Mouse (Mus musculus) Patski (cell line): ENCODE results near the gene Purb. TPM values are rescaled to one million over a fixed set of nuclear protein-coding genes. Genes with fewer than 3 reads are reported as not detected.

Experiments used
- ATAC-seq: fragments of 100-300 bp; one replicate; pipeline ENCODE4 v1.8.0; 2021
- CTCF ChIA-PET: fragments of 350-600 bp; sonication (Branson Sonifier 250); formaldehyde crosslinking; loops from one replicate; lab custom pipeline; 2022; ENCODE audit warnings: inconsistent platforms; lab: Charles Lee
- POLR2A ChIA-PET: fragments of 350-600 bp; sonication (Branson Sonifier 250); formaldehyde crosslinking; loops from one replicate; lab custom pipeline; 2022; ENCODE audit warnings: antibody characterized with exemption, inconsistent platforms; lab: Charles Lee
- DNase-seq: peaks from one replicate; pipeline ENCODE4 v3.0.0-alpha.2; 2011; ENCODE audit warnings: low read depth, low spot score
- H3K27me3 ChIP-seq: fragments of 371-371 bp; one replicate; pipeline ENCODE4 v1.5.1; 2021
- CTCF ChIP-seq: fragments of 100-300 bp; IDR thresholded peaks from one replicate; pipeline ENCODE4 v1.5.1; 2021
- in situ Hi-C: fragments of 300-500 bp; cut with MboI; formaldehyde crosslinking; loops from 3 replicates; pipeline ENCODE4 v1.11.1; 2018; ENCODE audit warnings: low pct_unique_long_range_greater_than_20kb, mixed read lengths
- polyA plus RNA-seq: library from polyadenylated mRNA; unstranded; gene quantifications from one replicate; pipeline ENCODE4 v1.2.3, GENCODE M21; 2021

Purb gene
- polyA plus RNA-seq, 1 experiment from 2014 or later = 49.1 TPM

DNA sequence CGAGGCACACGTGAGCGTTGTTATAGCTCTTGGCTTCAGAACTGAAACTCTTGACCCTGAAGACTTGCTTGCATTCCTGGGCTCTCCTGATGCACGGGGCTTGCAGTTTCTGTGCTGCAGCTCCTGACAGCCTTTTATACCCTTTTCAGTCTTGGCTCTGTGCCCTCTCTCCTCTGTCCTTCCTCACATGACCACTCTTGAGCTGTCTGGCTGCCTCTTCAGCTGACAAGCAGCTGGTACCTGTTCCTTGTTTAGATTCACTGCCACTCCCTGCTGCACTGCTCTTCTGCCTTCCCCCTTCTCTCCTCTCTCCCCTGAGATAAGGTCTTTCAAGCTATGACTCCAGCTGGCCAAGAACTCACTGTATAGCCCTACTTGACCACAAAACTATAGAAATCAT, 28.2 kb downstream of the Purb start:
- in situ Hi-C loops = no loop called here
- TF ChIP-seq CTCF = no peak
- no peak for ATAC-seq
- DNase-seq = no peak
- CTCF ChIA-PET = interaction anchor here (1.2 to 1.6 kb wide), 4 partner anchors 9 to 121 kb away, joined by 3 to 5 read pairs (median 4); no protein-coding TSS in a partner anchor
- H3K27me3 ChIP-seq = no peaks in the 10 kb centered on the region
- POLR2A ChIA-PET = no interaction called here

DNA sequence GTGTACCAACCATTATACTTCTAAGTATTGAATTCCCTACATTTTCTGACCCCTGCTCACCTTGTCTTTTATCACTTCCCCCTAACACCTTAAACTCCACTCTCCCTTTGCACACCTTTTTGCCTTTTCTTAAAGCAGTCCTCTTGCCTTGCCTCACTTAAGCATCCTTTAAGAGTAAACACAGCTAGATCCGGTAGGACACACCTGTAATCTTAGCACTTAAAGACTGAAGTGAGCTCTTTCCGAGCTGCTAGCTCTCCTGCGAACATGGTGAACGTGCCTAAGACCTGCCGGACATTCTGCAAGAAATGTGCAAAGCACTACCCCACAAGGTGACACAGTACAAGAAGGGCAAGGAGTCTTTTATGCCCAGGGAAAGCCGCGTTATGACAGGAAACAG, 29.8 kb downstream of the Purb start:
- ChIA-PET CTCF (interaction anchor here (1.6 kb wide), 1 partner anchor 11 kb away, joined by 4 read pairs; no protein-coding TSS in a partner anchor), POLR2A (no interaction called here)
- no peaks in the 10 kb centered on the region for H3K27me3 ChIP-seq
- TF ChIP-seq CTCF = no peak
- DNase-seq (no peak), ATAC-seq (no peak)
- in situ Hi-C loops = no loop called here

DNA sequence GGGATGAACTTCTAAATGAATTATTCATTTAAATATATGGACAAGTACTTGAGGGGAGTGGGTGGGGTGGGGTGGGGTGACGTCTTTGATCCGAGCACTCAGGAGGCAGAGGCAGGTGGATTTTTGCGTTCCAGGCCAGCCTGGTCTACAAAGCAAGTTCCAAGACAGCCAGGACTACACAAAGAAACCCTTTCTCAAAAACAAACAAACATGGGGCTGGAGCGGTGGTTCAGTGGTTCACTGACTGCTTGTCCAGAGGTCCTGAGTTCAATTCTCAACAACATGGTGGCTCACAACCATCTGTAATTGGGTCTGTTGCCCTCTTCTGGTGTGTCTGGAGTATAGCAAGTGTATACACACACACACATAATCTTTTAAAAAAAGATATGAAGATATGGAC, 30.3 kb downstream of the Purb start:
- in situ Hi-C loops = no loop called here
- DNase-seq = no peak
- ATAC-seq = no peak
- no peak for TF ChIP-seq CTCF
- ChIA-PET POLR2A (interaction anchor here (1.0 kb wide), 1 partner anchor 28 kb away, joined by 4 read pairs; no protein-coding TSS in a partner anchor), CTCF (interaction anchor here (1.1 to 1.2 kb wide), 2 partner anchors 9 to 13 kb away, joined by 4 to 5 read pairs; no protein-coding TSS in a partner anchor)
- no peaks in the 10 kb centered on the region for H3K27me3 ChIP-seq

DNA sequence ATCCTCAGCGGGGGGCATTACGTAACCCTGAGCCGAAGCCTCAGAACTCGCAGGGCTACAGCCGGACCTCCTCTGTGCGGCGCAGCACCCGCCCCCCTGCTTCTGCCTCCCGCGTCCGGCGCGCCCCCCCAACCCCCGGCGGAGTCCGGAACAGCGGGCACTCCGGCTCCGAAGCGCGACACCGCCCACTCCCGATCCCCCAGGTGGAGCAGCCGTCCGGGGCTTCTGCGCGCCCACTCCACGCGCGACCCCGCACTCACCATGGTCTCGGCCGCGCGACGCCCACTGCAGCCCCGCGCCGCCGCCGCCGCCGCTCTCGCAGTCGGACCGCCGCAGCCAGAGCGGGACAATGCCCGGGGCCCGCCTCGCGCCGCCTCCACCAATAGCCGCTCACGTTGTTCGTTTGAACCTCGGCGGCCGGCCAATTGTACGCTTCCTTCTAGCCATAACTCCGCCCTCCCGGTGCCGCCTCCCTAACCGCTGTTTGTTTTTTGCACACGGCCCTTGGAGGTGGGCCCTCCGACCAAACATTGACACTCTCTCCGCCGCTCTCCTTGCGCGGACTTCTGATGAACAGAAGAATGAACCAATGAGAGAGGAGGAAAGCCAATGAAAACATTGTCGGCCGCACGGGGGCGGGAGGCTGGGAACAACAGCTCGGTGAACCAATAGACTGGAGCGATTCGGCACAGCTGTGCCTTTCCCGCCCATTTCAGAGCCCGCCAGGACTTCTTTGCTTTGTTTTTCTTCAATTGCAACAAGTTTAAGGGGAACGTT, 31.5 kb downstream of the Purb start, which contains the start of gene H2afv:
Gene H2afv, minus strand, starts transcription at position 367 of the 777 bp plus-strand sequence.
- TF ChIP-seq CTCF = peak; percentile 29
- ATAC-seq = peak; percentile 96
- DNase-seq = peak; percentile 97
- H3K27me3 ChIP-seq = no peaks in the 10 kb centered on the region
- POLR2A ChIA-PET = interaction anchor here (1.0 to 1.1 kb wide), 2 partner anchors 26 to 27 kb away, joined by 4 read pairs; no protein-coding TSS in a partner anchor
- in situ Hi-C loops = no loop called here
- CTCF ChIA-PET = interaction anchor here (0.7 to 1.2 kb wide), 5 partner anchors 8 to 21 kb away, joined by 3 to 5 read pairs (median 3); no protein-coding TSS in a partner anchor

DNA sequence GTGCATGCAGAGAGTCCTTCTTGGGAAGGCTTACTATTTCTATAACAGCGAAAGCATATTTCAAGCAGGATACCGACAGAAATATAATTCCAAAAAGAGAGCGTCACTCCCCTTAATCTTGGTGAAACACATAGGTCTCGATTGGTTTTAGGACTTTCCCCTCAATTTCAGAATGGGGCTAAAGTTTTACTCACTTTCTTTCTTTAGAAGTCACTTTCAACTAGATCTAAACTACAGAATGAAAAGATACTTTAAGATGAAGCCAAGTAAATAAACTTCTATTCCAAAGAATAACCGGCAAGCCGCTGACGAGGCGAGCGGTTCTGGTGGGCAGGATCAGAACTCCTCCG, 32.0 kb downstream of the Purb start:
- no peak for TF ChIP-seq CTCF
- no peak for ATAC-seq
- in situ Hi-C loops = no loop called here
- POLR2A ChIA-PET = interaction anchor here (1.0 to 1.1 kb wide), 3 partner anchors 26 to 85 kb away, joined by 3 to 10 read pairs (median 4); no protein-coding TSS in a partner anchor
- H3K27me3 ChIP-seq = no peaks in the 10 kb centered on the region
- no peak for DNase-seq
- CTCF ChIA-PET = interaction anchor here (0.9 to 1.0 kb wide), 2 partner anchors 13 to 20 kb away, joined by 3 read pairs; no protein-coding TSS in a partner anchor

DNA sequence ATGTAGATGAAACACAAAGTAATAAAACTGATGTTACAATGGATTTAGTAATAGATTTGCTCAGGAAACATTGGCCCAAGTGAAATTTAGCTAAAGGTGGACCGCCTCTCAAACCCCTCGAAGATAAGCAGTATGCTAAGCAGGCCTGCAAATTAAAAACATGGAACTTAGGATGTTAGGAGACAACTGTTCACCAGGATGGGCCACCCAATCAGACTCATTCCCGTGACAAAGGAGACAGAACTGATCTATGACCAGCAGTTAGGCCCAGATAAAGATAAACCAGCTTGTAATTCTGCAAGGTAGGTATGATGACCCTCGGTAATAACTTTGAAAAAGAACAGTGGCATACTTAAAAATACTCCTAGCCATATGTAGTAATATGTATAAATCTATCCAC, 32.6 kb downstream of the Purb start:
- no peak for DNase-seq
- no peaks in the 10 kb centered on the region for H3K27me3 ChIP-seq
- in situ Hi-C loops = no loop called here
- POLR2A ChIA-PET = interaction anchor here (1.0 to 1.1 kb wide), 3 partner anchors 26 to 86 kb away, joined by 3 to 10 read pairs (median 4); no protein-coding TSS in a partner anchor
- ATAC-seq = no peak
- no peak for TF ChIP-seq CTCF
- CTCF ChIA-PET = interaction anchor here (0.7 to 1.0 kb wide), 3 partner anchors 12 to 23 kb away, joined by 3 read pairs; no protein-coding TSS in a partner anchor

DNA sequence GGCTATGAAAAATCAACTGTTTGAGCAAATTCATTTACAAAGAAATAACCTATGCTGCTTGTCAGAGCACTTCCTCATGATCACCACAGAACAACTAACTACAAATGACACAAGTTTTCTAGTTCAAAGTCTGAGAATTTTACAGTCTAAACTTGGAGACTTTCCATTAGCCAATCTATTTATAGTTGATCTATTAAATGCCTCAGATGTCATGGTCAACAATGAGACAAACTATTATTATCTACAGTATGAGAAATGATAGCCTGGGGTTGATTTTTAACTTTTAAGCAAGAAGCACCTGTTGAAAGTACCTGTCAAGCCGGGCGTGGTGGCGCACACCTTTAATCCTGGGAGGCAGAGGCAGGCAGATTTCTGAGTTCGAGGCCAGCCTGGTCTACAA, 33.2 kb downstream of the Purb start:
- H3K27me3 ChIP-seq = no peaks in the 10 kb centered on the region
- no peak for ATAC-seq
- no peak for TF ChIP-seq CTCF
- DNase-seq = no peak
- ChIA-PET CTCF (interaction anchor here (0.7 to 1.0 kb wide), 2 partner anchors 19 to 22 kb away, joined by 3 read pairs; no protein-coding TSS in a partner anchor), POLR2A (interaction anchor here (1.0 kb wide), 1 partner anchor 86 kb away, joined by 3 read pairs; no protein-coding TSS in a partner anchor)
- in situ Hi-C loops = no loop called here

DNA sequence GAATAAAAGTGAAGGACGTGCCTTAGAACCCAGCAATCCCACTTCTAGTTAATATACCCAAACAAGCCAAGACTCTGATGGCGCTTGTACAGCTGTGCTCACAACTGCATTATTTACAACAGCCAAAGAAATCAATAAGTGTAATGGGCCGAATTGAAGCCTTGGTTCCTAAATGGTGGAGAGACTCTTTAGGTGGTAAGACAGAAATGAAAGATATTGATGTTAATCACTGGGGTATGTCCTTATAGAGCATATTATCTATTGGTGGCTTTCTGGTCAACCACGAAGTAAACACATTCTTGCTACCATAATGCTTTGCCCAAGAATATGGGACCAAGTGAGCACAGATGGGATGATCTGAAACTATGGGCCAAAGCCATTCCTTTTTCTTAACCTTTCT, 35.5 kb downstream of the Purb start:
- no peak for TF ChIP-seq CTCF
- H3K27me3 ChIP-seq = no peaks in the 10 kb centered on the region
- POLR2A ChIA-PET = no interaction called here
- DNase-seq (no peak), ATAC-seq (no peak)
- CTCF ChIA-PET = no interaction called here
- in situ Hi-C loops = no loop called here

DNA sequence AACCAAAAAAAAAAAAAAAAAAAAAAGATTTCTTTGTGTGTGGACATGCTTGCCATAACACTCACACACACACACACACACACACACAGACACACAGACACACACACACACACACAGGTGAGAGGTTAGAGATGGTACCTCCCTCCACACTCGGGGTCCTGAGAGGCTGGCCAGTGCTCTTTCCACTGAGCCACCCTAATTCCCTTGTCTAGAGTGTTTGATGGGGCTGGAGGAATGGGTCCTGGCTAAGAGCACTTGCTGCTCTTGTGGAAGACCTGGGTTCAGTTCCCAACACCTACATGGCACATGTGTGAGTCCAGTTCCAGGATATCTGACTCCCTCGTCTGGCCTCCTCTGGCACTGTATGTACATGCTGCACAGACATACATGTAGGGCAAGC, 38.0 kb downstream of the Purb start:
- no peaks in the 10 kb centered on the region for H3K27me3 ChIP-seq
- ChIA-PET POLR2A (no interaction called here), CTCF (interaction anchor here (1.3 to 2.3 kb wide), 3 partner anchors 10 to 91 kb away, joined by 5 to 11 read pairs (median 8); no protein-coding TSS in a partner anchor)
- ATAC-seq (no peak), DNase-seq (no peak)
- in situ Hi-C loops = no loop called here
- TF ChIP-seq CTCF = no peak

DNA sequence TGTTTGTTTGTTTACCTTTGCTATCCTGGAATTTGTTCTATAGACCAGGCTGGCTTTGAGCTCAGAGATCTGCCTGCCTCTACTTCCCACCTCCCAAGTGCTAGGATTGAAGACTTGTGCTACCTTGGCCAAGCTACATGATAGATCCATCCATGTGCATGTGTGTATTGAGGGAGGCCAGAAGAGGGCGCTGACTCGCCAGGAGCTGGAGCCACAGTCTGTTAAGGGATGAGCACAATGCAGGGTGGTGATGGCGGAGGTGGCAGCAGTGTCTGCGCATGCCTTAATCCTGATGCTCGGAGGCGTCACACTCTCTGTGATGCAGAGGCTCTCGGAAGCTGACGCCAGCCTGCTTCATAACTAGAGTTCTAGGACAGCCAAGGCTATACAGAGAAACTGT, 39.3 kb downstream of the Purb start:
- ATAC-seq (peak; percentile 74), DNase-seq (no peak)
- in situ Hi-C loops = no loop called here
- no peaks in the 10 kb centered on the region for H3K27me3 ChIP-seq
- ChIA-PET POLR2A (interaction anchor here (0.6 kb wide), 1 partner anchor 13 kb away, joined by 4 read pairs; no protein-coding TSS in a partner anchor), CTCF (interaction anchor here (0.8 to 2.3 kb wide), 12 partner anchors 9 to 152 kb away, joined by 3 to 14 read pairs (median 5); partner anchors contain the start of gene Purb)
- peak; percentile 81 for TF ChIP-seq CTCF
